Mouse (Mus musculus) midbrain, embryonic 10.5 days (tissue): ENCODE results near the gene Sgms1. TPM values are rescaled to one million over a fixed set of nuclear protein-coding genes. Genes with fewer than 3 reads are reported as not detected.
"Not testable (repeated sequence)": the region's sequence is repeated elsewhere in the genome, so short reads cannot be mapped to it uniquely, and the experiment has no call there.

Experiments used
- DNase-seq: peaks from one replicate; pipeline ENCODE4 v3.0.0-alpha.2; 2017; ENCODE audit warnings: low spot score
- H3K27ac ChIP-seq: fragments of 300-500 bp; sonication (generic); replicated peaks from 2 replicates; pipeline ENCODE4 v1.5.1; 2016; ENCODE audit warnings: mild to moderate bottlenecking
- H3K27me3 ChIP-seq: fragments of 300-500 bp; sonication (generic); 2 replicates; pipeline ENCODE4 v1.6.1; 2016; ENCODE audit warnings: low read depth, mild to moderate bottlenecking; ENCODE audit not compliant: poor library complexity, severe bottlenecking
- H3K36me3 ChIP-seq: fragments of 300-500 bp; sonication (generic); 2 replicates; pipeline ENCODE4 v1.6.1; 2016; ENCODE audit warnings: mild to moderate bottlenecking, moderate library complexity
- H3K4me1 ChIP-seq: fragments of 300-500 bp; sonication (generic); 2 replicates; pipeline ENCODE4 v1.6.1; 2016
- H3K4me3 ChIP-seq: fragments of 300-500 bp; sonication (generic); 2 replicates; pipeline ENCODE4 v1.5.1; 2016; ENCODE audit warnings: mild to moderate bottlenecking, moderate library complexity
- H3K9me3 ChIP-seq: fragments of 300-500 bp; sonication (generic); replicated peaks from 2 replicates; pipeline ENCODE4 v1.6.1; 2016; ENCODE audit warnings: mild to moderate bottlenecking
- WGBS: fragments of 180-500 bp; shearing (Covaris S2); methylation state at CpG from one replicate; pipeline ENCODE4 v1.1.7; 2016; 5-methylcytosine and 5-hydroxymethylcytosine counted together
- polyA plus RNA-seq: library from polyadenylated mRNA; unstranded; fragments of >200 nt; fragmentation: Nextera tagmentation; extraction: Ambion mirVana; gene quantifications from 2 replicates; pipeline ENCODE4 v1.2.1, GENCODE M21; 2016

The Sgms1 gene
- polyA plus RNA-seq, 1 experiment from 2014 or later = 13.1 TPM

DNA sequence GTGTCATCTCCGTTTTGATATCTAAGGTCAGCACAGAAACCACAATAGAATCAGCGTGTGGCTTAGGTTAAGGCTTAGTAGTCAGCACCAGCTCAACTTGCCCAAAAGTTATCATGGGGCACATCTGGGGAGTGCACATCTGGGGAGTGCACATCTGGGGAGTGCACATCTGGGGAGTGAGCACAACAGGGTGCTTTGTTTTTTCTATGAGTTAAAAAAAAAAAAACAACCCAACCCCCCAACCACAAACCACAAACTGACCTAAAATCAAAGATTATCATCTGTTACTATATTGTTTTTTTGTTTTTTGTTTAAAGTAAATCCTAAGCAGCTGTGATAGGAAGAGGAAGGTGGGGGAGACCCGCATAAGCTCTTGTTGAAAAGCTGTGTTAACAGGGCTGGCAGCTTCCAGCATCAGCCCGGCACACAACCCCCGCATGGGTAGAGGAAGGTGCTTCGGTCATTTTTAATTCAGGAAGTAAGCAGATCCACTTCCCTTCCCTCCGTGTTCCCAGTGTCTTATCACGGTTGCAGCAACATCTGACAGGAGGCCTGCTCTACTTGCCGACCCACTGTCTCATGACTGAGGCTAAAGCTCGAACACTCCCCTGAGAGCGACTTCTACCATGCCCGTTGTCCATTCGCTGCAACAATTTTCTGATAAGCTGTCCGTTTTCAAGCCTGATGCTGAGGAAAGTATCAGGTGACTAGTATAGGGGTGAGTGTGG lies 251.0 kb downstream of the Sgms1 start:
- whole genome bisulfite sequencing = 77% methylated on average over 14 of the region's 14 CpGs
- H3K9me3 ChIP-seq = no peaks in the 10 kb centered on the region
- DNase-seq = no peak

DNA sequence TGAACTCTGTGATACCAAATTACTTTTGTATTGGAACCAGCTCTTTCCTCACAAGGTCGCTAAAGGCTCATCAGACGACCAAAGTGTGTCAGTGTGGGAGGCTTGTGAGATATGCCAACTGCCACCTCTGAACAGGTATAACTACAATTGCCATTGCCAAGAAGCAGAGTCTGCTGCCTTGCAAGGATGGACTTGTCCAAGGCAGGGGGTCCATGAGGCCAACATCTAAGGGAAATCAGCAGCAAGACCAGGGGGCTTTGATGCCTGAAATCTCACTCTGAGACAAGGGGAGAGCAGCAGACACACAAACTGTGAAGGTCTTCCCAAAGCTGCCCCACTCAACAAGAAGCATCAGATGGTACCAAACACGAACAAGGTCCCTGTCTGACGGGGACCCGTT lies 251.6 kb downstream of the Sgms1 start:
- 86% methylated on average over 5 of the region's 5 CpGs for WGBS

More for the DNA sequence above, 251.0 kb downstream of the Sgms1 start:
- Histone ChIP-seq H3K36me3 (0 out of 2 replicates have a peak, but pooled peaks cover 2% of the 10 kb centered on the region), H3K27me3 (no peaks in the 10 kb centered on the region), H3K4me1 (peaks cover 8% of the 10 kb centered on the region), H3K27ac (no peak overlapping the region), H3K4me3 (no peak overlapping the region)

DNA sequence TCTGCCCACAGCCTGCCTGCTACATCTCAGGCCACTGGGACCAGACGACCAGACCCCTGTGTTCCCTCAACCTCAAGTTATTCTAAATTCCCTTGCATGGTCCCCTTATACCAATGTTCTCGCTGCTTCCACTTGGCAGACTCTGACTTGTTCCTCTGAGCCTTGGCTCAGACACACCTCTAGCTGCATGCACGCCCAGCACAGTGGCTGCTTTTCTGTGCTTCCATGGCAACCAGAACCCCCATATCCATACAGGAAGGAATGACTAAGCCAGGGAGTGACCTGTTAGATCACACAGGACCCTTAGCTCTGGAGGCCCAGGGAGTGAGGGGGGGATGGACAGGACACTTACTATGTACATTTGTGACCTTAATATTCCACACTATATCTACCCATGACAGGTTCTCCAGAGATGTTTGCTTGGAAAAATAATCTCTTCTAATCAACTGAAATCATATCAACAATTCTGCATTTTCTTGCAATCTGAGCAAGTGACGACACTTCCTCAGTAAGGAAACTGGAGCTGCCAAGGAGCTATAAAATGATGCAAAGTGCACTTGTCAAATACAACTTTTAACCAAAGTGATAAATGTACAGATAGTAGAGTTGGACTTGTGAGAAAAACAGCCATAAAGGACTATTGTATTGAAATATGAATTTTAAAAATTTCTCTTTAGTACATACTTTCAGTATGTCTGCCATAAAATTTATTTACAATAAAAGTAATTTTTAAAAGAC lies 252.5 kb downstream of the Sgms1 start:
- DNase-seq = peak; percentile 20
- no peaks in the 10 kb centered on the region for H3K9me3 ChIP-seq
- no peak overlapping the region for H3K4me3 ChIP-seq
- 61% methylated on average over 4 of the region's 4 CpGs for WGBS
- no peaks in the 10 kb centered on the region for H3K27me3 ChIP-seq
- H3K27ac ChIP-seq = no peak overlapping the region
- H3K36me3 ChIP-seq = 0 out of 2 replicates have a peak, but pooled peaks cover 2% of the 10 kb centered on the region
- H3K4me1 ChIP-seq = peaks cover 8% of the 10 kb centered on the region

More for the DNA sequence above, 251.6 kb downstream of the Sgms1 start:
- H3K27ac ChIP-seq = no peak overlapping the region
- H3K4me1 ChIP-seq = peaks cover 8% of the 10 kb centered on the region
- 0 out of 2 replicates have a peak, but pooled peaks cover 2% of the 10 kb centered on the region for H3K36me3 ChIP-seq
- no peaks in the 10 kb centered on the region for H3K27me3 ChIP-seq
- DNase-seq = no peak
- no peak overlapping the region for H3K4me3 ChIP-seq
- no peaks in the 10 kb centered on the region for H3K9me3 ChIP-seq

DNA sequence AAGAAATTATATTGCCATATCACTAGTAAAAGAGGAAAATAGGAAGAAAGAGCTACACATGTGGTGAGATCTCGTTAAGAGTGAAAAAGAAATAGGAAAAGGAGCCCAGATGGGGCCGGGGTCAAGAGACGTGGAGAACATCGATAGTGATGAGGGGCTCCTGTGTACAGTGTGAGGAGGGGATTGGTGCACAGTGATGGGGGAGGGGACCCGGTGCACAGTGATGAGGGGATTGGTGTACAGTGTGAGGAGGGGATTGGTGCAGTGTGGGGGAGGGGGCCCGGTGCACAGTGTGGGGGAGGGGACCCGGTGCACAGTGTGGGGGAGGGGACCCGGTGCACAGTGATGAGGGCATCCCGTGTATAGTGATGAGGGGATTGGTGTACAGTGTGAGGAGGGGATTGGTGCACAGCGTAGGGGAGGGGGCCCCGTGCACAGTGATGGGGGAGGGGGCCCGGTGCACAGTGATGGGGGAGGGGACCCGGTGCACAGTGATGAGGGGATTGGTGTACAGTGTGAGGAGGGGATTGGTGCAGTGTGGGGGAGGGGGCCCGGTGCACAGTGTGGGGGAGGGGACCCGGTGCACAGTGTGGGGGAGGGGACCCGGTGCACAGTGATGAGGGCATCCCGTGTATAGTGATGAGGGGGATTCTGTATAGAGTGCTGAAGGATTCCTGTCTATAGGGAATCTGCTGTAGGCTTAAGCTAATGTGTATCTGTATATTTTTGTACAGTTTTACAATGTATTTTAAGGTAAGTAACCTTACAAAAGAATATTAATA lies 257.6 kb downstream of the Sgms1 start:
- H3K4me3 ChIP-seq, H3K9me3 ChIP-seq, H3K27ac ChIP-seq, H3K4me1 ChIP-seq, H3K27me3 ChIP-seq, H3K36me3 ChIP-seq, DNase-seq: not testable (repeated sequence)
- 91% methylated on average over 16 of the region's 17 CpGs for WGBS

DNA sequence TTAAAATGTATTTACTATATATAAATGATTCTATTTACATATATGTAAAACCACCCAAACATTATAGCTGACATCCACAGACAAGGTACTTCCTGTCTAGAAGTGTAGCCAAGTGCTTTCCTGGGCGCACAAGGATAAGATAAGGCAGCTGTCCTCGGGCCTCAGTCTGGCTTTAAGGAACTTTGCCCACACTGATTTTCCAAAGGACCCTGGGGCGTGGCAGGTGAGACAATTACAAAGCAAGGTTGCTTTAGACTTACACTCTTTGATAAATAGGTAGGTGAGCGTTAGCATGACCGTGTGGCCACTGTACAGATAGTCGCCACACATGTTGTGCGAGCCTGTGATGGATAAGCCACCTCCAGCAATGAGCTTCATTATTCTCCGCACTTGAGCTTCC lies 260.2 kb downstream of the Sgms1 start:
- Histone ChIP-seq H3K4me3 (no peak overlapping the region), H3K27ac (no peak overlapping the region), H3K9me3 (no peaks in the 10 kb centered on the region), H3K27me3 (no peaks in the 10 kb centered on the region), H3K36me3 (no peaks in the 10 kb centered on the region; the same call in 1 of the 2 replicates), H3K4me1 (no peaks in the 10 kb centered on the region)
- WGBS = 93% methylated on average over 8 of the region's 8 CpGs
- DNase-seq = no peak

DNA sequence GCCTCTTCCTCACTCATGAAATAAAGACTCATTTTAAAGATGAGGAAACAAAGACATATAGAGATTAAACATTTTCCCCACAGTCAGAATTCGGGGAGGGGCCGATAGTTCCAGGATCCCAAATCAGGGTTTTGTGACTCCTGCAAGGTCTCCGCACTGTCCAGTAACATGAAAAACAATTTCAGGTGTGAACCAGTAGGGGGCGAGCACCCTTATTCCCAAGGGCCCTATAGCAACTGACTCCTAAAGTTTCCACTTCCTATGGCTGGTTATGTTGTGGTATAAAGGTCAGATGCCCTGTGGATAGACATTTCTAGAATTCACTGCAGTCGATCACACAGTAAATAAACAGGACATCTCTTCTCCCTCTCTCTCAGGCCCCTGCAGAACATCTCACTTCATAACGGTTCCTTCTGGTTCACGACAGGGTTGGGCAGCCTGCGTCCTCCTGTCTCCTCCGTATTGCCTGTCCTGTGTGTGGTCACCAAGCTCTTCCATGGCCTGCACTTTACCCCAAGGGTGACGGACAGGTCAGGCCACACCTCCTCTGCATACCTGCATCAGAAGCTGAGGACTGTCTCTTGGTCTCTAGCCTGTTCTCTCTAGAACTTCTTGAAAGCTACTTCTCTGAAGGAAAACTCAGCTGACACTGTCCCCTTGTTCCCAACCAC lies 262.2 kb downstream of the Sgms1 start:
- H3K27me3 ChIP-seq = no peaks in the 10 kb centered on the region
- H3K36me3 ChIP-seq = no peaks in the 10 kb centered on the region; the same call in 1 of the 2 replicates
- no peaks in the 10 kb centered on the region for H3K4me1 ChIP-seq
- WGBS = 73% methylated on average over 10 of the region's 10 CpGs
- H3K27ac ChIP-seq = no peak overlapping the region
- H3K4me3 ChIP-seq = no peak overlapping the region
- DNase-seq = peak; percentile 20
- no peaks in the 10 kb centered on the region for H3K9me3 ChIP-seq

DNA sequence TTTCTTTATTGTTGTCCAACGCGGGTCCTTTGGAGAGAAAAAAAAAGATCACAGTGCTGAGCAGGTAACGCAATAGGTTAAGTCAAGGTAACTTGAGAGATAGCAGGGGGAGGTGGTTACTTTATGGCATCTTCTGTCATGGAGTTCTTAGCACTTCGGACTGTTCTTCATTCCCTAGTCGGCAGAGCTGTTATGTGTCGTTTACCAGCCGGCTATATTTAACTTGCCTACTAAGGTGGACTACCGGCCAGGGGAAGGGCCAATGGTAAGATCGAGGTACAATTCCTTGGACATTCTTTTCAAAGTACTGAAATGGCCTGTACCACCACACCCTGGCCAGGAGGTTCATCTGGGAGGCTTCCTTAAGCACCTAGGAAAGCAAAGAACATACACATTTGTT lies 265.4 kb downstream of the Sgms1 start:
- Histone ChIP-seq H3K36me3 (no peaks in the 10 kb centered on the region; the same call in 1 of the 2 replicates), H3K27me3 (no peaks in the 10 kb centered on the region), H3K4me3 (no peak overlapping the region), H3K27ac (no peak overlapping the region), H3K9me3 (no peaks in the 10 kb centered on the region), H3K4me1 (no peaks in the 10 kb centered on the region)
- WGBS = 95% methylated on average over 9 of the region's 9 CpGs
- DNase-seq = no peak

DNA sequence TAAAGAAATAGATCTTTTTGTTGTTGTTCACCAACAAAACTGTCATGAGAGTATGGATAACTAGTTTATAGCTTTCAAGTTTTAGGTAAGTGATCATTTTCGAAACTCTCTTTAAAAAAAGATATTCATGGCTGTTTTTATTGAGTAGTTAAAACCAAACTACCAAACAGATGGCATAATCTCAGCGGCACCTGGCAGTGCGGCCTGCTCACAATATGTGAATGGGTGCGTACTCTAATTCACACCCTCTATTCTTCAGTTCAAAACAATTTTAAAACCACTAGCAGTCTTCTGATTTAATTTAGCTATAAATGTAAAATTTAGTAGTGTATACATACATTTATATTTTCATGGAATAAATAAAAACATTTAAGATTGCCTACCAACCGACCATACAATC lies 266.3 kb downstream of the Sgms1 start:
- Histone ChIP-seq H3K9me3 (no peaks in the 10 kb centered on the region), H3K27ac (no peak overlapping the region), H3K4me1 (no peaks in the 10 kb centered on the region), H3K27me3 (no peaks in the 10 kb centered on the region), H3K4me3 (no peak overlapping the region), H3K36me3 (no peaks in the 10 kb centered on the region; the same call in 1 of the 2 replicates)
- 94% methylated on average over 5 of the region's 5 CpGs for WGBS
- DNase-seq = no peak

DNA sequence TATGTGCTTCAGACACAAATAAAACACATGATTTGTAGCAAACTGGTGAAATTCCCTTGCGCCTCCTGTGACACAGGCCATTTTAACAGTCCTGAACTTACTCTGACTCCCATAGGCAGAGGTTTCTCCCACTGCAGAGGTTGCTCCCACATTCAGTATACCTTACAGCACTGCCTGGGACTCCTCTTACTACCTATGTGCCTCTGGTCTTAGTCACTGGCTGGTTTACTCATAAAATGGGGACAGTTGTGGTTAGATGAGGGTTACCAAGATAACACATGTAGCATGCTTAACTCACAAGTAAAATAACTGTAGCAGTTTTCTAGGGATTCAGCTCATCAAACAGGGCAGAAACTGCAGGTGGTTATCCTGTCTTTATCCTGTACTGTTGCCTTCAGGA lies 268.7 kb downstream of the Sgms1 start:
- no peaks in the 10 kb centered on the region for H3K4me1 ChIP-seq
- DNase-seq = no peak
- WGBS = 89% methylated on average over 1 of the region's 1 CpGs
- no peaks in the 10 kb centered on the region; the same call in 1 of the 2 replicates for H3K36me3 ChIP-seq
- H3K27ac ChIP-seq = no peak overlapping the region
- no peaks in the 10 kb centered on the region for H3K27me3 ChIP-seq
- H3K9me3 ChIP-seq = no peaks in the 10 kb centered on the region
- no peak overlapping the region for H3K4me3 ChIP-seq

DNA sequence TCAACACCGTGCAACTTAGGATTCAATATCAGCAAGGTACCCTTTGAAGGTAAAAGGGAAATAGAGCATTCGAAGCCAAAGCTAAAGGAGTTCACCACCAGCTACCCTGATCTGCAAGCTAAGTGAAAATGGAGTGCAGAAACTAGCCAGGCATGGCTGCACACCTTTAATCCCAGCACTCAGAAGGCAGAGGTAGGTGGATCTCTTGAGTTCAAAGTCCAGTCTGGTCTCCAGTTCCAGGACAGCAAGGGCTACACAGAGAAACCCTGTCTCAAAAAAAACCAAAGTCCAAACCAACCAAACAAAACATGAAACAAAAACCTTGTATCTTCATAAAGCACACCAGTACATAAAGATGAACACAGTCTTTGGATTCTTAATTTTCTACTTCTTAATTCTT lies 269.8 kb downstream of the Sgms1 start:
- no peaks in the 10 kb centered on the region for H3K9me3 ChIP-seq
- 82% methylated on average over 2 of the region's 2 CpGs for WGBS
- H3K27me3 ChIP-seq = no peaks in the 10 kb centered on the region

DNA sequence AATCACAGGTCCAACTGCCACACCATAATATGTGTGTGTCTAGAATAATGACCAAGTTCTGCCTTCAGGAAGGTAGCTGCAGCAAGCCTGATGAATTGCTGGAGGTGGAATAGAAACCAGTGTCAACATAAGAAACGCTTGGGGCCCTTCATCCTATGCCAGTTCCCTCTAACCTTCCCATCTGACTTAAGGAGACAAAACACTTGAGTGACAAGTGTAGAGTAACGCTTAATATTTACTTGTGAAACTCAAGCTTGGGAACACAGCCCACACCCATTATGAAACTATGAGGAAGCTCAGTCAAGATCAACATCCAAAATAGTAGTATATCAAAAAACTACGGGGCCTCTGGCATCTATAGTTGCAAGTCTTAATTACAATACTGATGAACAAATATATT lies 271.0 kb downstream of the Sgms1 start:
- no peak for DNase-seq
- Histone ChIP-seq H3K9me3 (no peaks in the 10 kb centered on the region), H3K36me3 (no peaks in the 10 kb centered on the region), H3K4me1 (no peaks in the 10 kb centered on the region), H3K27ac (no peak overlapping the region), H3K27me3 (no peaks in the 10 kb centered on the region), H3K4me3 (no peak overlapping the region)
- WGBS = 91% methylated on average over 3 of the region's 3 CpGs

More for the DNA sequence above, 269.8 kb downstream of the Sgms1 start:
- Histone ChIP-seq H3K4me1 (no peaks in the 10 kb centered on the region), H3K4me3 (no peak overlapping the region), H3K27ac (no peak overlapping the region), H3K36me3 (no peaks in the 10 kb centered on the region)
- no peak for DNase-seq

DNA sequence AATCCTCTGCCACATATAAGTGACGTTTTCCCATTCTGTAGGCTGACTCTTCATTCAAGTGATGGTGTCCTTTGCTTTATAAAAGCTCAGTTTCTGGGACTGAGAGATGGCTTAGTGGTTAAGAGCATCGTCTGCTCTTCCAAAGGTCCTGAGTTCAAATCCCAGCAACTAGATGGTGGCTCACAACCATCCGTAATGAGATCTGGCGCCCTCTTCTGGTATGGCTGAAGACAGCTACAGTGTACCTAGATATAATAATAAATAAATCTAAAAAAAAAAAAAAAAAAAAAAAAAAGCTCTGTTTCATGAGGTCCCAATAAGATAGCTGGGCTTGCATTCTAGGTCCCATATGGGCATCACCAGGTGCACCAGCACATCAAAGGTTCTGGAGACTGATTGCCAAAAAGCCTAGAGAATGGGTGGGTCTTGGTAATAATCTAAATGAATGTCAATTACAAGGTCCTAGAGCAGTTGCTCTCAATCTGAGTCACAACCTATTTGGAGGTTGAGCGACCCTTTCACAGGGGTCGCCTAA lies 272.0 kb downstream of the Sgms1 start:
- DNase-seq = no peak
- no peaks in the 10 kb centered on the region for H3K36me3 ChIP-seq
- WGBS = 82% methylated on average over 6 of the region's 6 CpGs

More for the DNA sequence above, 272.0 kb downstream of the Sgms1 start:
- Histone ChIP-seq H3K4me1 (no peaks in the 10 kb centered on the region), H3K9me3 (no peaks in the 10 kb centered on the region), H3K4me3 (no peak overlapping the region), H3K27ac (no peak overlapping the region), H3K27me3 (no peaks in the 10 kb centered on the region)
